Mouse (Mus musculus) left cerebral cortex, adult 2 months (tissue): ENCODE results near the gene Clrn1. TPM values are rescaled to one million over a fixed set of nuclear protein-coding genes. Genes with fewer than 3 reads are reported as not detected.

ENCODE experiments used
- DNase-seq, 2 experiments: peaks; one replicate each; pipeline ENCODE4 v3.0.0; 2021 to 2022; ENCODE audit warnings: low spot score in 2 of 2, mixed read lengths in 1 of 2; ENCODE audit errors: extremely low spot score in 1 of 2
- H3K27ac ChIP-seq: fragments of 200-600 bp; 2 replicates; pipeline ENCODE4 v1.8.1; 2022
- H3K4me3 ChIP-seq: fragments of 200-600 bp; 2 replicates; pipeline ENCODE4 v1.8.1; 2022
- CTCF ChIP-seq: fragments of 200-600 bp; IDR thresholded peaks from 2 replicates; pipeline ENCODE4 v1.8.1; 2022; ENCODE audit warnings: antibody characterized with exemption, mild to moderate bottlenecking, moderate library complexity
- intact Hi-C: fragments of 180-260 bp; cut with DNase I; formaldehyde crosslinking; loops from one replicate; pipeline ENCODE4 v1.15.1; 2025
- long read RNA-seq, 2 experiments: library from polyadenylated mRNA; stranded (forward); transcript quantifications; one replicate each; pipeline ENCODE4 v2.0.0; 2021; ENCODE audit warnings: borderline mapping rate in 2 of 2
- total RNA-seq, 2 experiments: library from RNA; stranded (reverse); gene quantifications; 2 replicates each; pipeline ENCODE4 v1.2.3; 2021

Gene Clrn1
- total RNA-seq = 1 to 10 TPM in 1 of 2 experiments, under 1 TPM in 1; 0.68 to 1.4 TPM
- long read RNA-seq, experiment 1, partial matches to known transcripts = 0 of 1 reads
- long read RNA-seq, experiment 1, other reads (novel, unspliced or antisense) = 0 of 1 reads
- long read RNA-seq, experiment 2 = 0 reads

DNA sequence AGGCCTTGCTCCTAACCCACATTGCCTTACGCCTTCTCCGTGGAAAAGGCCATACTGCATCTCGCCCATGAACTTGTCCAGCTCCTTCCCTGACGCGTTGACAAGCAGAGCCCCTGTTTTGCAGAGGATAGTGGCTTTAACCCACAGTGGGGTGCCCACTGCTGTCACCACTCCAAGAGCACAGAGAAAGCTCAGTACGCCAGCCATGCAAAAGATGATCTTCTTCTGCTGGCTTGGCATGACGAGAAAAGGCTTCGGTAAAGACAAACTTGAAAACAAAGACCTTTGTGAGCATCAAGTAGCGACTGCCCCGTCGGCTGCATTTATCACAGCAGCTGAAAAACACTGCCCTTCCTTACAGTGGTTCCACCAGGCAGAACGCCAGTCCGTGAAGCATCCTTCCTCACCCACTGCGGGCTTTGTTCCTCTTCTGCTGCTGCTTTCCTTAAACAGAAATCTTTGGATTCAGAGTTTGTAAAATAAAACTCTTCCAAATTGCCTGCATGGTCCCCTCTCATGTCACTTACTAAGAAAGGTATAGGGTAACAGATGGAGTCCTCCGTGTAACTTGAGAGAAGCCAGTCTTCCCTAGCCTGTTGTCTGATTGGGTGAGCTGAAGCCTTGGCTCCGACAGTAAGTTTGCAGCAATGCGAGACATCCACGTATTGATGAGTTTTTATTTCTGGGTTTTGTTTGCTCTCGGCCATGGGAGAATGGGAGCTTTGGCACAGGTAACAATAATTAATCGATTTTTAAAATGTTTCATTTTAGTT, at the start of gene Clrn1:
Gene Clrn1 (minus strand): TSS at position 540 of the 773 bp plus-strand sequence.
- H3K27ac ChIP-seq = no peak within 1 kb of the TSS
- intact Hi-C loops = no loop called here
- TF ChIP-seq CTCF = no peak
- no peak within 1 kb of the TSS for H3K4me3 ChIP-seq
- DNase-seq = no peak

DNA sequence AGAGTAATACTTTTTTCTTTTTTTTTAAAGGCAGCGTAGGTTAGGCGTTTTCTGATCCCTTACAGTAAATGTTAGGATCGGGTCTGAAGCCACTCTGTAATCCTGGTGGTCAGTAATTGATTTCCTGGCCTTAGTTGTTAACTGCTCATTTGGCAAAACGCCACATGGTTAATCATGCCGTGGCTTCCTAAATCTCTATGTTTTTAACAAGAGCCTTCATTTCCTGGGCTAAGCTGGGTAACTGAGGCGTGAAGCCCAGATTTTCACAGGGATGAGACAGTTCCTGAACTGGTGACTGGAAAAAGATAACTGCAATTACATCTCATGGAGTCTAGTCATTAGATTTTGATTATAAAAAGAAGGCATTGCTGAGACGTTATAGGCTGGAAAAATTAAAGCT, 38.9 kb upstream of the Clrn1 start:
- no peak overlapping the region for H3K27ac ChIP-seq
- no peak for TF ChIP-seq CTCF
- intact Hi-C loops = no loop called here
- DNase-seq = no peak
- H3K4me3 ChIP-seq = no peak overlapping the region

DNA sequence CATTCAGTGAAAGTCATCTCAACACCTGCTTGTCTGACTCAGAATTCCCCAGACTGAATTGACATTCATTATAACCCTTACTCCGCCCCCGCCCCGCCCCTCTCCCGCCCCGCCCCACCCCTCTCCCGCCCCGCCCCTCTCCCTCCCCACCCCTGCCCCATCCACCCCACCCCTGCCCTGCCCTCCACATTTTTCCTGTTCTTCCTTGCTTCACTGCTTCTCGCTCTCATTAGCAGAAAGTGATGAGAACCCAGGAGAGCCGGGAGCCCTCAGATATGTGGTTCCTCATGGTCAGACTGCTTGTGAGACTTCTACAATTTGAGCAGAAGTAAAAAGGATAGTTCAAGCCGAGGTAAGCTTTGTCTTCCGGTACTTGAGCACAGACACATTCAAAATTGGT, 38.0 kb upstream of the Clrn1 start:
- intact Hi-C loops = no loop called here
- no peak for DNase-seq
- Histone ChIP-seq H3K4me3 (no peak overlapping the region), H3K27ac (no peak overlapping the region)
- no peak for TF ChIP-seq CTCF

DNA sequence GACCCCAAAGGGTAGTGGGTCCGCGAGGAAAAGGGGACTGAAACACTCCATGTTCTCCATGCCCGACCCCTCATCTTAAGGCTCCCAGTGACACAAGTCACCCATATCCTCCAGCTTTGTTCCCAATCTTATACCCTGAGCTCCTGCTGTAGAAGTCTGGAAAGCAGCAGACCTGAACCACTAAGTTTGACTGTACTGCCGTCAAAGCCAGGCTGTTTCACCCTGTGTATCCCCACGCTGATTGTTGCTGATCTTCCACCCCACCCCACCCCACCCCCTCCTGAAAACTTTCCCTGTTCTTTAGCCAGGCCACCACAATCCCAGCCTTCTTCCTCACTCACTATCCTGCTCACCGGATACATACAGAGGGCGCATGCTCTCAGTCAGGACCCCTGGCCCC, 37.5 kb upstream of the Clrn1 start:
- DNase-seq = no peak
- Histone ChIP-seq H3K27ac (no peak overlapping the region), H3K4me3 (no peak overlapping the region)
- intact Hi-C loops = no loop called here
- TF ChIP-seq CTCF = no peak

DNA sequence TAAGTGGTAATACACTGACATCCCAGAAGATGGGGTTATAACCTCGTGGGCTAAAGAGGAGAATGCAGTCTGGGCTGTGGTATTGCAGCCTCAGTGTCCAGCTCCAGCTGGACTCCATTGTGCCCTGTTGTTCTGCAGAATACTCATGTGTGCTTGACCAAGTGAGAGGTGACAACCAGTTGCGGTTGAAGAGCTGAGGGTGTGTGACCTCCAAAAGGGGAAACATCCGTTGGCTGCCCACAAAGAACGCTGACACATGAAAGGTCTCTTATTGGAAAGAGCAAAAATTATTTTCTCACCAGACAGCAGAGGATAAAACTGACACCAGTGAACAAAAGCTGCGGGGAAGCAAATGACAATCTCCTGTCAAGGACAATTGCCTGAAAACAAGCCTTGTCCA, 36.2 kb upstream of the Clrn1 start:
- H3K4me3 ChIP-seq = no peak overlapping the region
- DNase-seq = no peak
- TF ChIP-seq CTCF = no peak
- H3K27ac ChIP-seq = no peak overlapping the region
- intact Hi-C loops = no loop called here

DNA sequence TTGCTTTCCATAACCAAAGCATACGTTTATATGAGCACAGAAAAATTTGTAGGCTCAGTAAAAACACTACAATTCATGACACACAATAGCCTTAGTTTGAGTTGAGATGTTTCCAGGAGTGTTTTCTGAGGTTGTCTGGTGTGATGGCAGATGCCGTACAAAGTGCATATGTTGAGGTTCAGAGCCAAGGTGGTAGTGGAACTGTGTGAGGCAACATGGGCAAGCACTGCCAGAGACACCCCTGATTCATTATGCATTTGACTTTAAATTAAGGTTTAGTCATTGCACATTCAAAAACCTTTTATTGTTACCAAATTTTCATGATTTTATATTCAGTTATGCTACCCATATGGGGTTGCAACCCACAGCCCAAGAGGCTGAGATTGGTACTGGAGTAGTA, 19.5 kb upstream of the Clrn1 start:
- Histone ChIP-seq H3K4me3 (no peak overlapping the region), H3K27ac (no peak overlapping the region)
- intact Hi-C loops = no loop called here
- TF ChIP-seq CTCF = no peak
- no peak for DNase-seq

DNA sequence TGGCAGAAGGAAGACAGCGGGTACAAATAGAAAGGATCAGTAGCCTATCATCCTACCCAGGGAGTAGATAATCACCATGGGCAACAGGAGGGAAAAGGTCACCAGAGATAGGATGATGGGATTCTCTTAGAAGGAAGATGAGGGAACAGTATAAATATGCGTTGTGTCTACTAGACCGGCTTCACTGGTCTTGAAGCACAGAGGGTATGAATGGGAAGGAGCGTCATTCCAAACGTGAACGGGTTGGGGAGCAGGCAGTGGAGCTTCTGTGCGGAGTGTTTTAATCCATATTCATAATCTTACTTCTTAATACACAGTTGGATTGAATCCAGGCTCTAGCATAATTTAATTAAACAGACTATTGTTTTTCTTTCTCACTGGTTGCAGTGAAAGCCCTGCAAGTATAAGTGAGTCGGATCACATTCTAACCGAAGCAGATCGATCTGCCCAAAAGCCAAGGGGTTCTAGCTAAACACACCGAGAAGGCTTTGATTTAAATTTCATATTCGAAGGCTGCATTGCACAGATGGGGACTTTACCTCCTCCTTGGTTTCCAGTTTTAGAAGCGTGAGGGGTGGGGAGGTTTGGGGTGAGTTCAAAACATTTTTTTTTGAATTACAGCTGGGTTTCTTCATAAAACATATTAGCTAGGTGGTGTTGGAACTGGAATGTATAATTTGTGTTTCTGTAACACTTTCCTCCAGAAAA, 17.1 kb upstream of the Clrn1 start:
- no peak for TF ChIP-seq CTCF
- H3K27ac ChIP-seq = no peak overlapping the region
- no peak for DNase-seq
- intact Hi-C loops = no loop called here
- H3K4me3 ChIP-seq = no peak overlapping the region

DNA sequence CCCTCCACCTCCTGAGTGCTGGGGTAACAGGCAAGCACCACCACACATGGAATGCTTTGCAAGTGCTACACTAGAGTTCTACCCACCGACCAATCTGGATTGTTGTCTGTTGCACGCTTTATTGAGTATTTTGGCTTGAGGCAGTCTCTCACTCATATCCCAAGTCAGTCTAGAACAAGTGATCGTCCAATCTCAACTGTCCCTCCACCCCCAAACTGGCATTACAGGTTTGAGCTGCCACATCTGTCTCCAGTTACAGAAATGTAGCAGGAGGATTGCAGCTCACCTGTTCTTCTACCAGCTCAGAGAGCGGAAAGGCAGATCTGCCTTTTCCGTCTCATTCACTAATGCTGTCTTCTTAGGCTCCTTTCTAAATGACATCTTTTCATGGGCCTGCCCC, 10.0 kb upstream of the Clrn1 start:
- TF ChIP-seq CTCF = no peak
- no peak for DNase-seq
- intact Hi-C loops = no loop called here

DNA sequence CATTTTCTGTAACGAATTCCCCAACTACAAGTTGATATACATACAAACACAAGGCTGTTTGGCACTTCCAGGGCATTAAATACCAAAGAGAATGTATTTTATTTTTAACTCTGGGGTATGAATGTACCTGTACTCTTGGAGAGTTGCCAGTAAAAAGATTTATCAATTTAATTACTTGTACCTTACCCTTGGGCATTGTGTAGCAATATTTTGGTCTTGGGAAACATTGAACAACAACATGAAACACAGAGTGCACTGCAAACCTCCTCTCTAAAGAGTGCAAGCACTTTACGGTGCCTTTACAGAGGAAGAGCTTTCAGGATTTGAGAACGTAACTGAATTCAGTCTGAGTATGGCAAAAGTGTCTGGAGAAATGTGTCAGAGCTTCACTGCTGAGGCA, 9.4 kb upstream of the Clrn1 start:
- H3K27ac ChIP-seq = no peak overlapping the region
- intact Hi-C loops = no loop called here
- no peak for TF ChIP-seq CTCF
- DNase-seq = no peak
- H3K4me3 ChIP-seq = no peak overlapping the region

More for the DNA sequence above, 10.0 kb upstream of the Clrn1 start:
- H3K27ac ChIP-seq = no peak overlapping the region
- H3K4me3 ChIP-seq = no peak overlapping the region

DNA sequence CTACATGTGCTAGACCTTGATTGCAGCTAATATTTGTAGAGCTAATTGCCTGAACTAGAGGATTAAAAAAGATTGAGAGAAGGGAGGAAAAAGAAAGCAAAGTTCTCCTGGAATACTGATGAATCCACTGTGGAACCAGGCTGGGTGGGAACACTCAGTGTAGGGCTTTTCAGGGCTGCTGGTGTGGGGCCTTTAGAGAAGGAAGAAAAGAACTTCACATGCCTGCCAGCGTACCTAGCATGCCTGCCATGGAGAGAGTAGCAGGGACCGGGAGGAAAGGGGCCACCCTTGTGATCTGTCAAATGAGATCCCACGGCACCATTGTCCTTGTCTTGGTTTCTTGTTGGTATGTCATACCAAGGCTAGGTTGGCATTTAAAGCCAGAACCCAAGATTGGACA, 4.5 kb upstream of the Clrn1 start:
- no peak overlapping the region for H3K27ac ChIP-seq
- no peak for TF ChIP-seq CTCF
- no peak for DNase-seq
- no peak overlapping the region for H3K4me3 ChIP-seq
- intact Hi-C loops = no loop called here

DNA sequence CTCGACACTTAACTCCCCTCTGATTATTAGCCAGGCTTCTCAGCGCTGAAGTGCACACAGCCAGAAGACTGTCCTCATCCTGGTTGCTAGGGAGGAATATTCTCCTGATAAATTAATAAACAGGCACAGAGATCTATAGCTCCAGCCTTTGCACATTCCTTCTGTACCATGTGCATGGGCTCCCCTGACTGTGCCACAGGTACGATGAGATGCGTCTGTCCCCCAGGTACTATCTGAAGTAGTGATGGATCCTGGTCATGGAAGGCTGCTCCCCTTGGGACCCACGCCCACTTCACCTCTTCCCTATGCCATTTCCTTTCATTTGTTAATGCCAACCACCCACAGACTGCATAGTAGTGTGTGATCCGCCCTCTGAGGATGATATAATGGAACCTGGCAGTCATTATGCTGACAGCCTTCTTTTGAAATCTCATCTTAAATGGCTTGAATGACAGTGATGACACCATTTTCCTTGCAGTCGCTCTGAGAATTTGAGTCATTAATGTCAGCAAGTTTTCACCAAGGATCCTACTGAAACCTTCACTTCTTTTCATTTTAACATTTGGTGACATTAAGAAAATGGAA, 3.1 kb upstream of the Clrn1 start:
- DNase-seq = no peak
- no peak overlapping the region for H3K27ac ChIP-seq
- intact Hi-C loops = no loop called here
- no peak for TF ChIP-seq CTCF
- H3K4me3 ChIP-seq = no peak overlapping the region

DNA sequence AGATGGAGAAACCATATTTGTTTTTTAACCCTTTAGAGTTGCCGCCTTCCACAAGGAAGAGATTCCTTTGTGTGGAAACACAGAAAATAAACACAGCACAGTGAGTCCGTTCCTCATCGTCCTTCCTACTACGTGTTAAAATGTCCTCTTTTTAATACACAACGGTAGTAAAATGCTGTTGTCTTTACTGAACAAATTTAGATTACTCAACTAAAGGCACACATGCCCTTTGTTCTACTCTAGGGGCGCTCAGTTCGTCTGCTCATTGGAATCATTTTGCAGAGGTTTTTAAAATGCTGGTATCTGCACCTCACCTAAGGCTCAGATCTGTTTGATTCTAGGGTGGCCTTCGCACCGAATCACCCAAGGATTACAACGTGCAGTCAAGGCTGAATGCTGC, 2.6 kb upstream of the Clrn1 start:
- no peak for DNase-seq
- intact Hi-C loops = no loop called here
- Histone ChIP-seq H3K4me3 (no peak overlapping the region), H3K27ac (no peak overlapping the region)
- no peak for TF ChIP-seq CTCF
